Mouse (Mus musculus) ovary, postnatal 10 days (tissue): ENCODE results near the gene Lrguk.

Experiments used
- DNase-seq: peaks from one replicate; pipeline ENCODE4 v3.0.0; 2022; ENCODE audit warnings: low spot score

Gene Lrguk

GRCm38 (mm10) chr6:34176111-34176863, 147.0 kb downstream of the Lrguk start:
- no peak for DNase-seq

DNA sequence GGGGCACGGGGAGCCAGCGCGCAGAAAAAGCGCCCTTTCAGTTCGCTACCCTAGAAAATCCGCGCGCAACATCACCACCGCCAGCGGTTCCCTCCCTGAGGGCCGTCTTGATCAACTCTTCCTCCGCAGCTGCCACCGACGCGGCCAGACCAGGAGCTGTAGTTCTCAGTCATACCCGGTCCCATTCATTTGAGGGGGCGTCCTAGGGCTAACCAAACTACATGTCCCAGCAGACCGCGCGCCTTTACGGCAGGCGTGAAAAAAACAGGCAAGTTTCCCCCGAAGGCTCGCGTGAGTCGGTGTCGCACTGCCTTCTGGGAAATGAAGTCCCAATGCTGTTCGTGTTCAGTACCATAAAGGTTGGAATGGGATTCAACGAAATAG, 147.6 kb downstream of the Lrguk start, which contains the start of gene Slc35b4:
Gene Slc35b4, minus strand, starts transcription at position 248 of the 384 bp plus-strand sequence.
- DNase-seq, result peak; percentile 70

GRCm38 (mm10) chr6:34179007-34179406, 149.8 kb downstream of the Lrguk start:
- no peak for DNase-seq

GRCm38 (mm10) chr6:34179911-34180310, 150.7 kb downstream of the Lrguk start:
- no peak for DNase-seq

DNA sequence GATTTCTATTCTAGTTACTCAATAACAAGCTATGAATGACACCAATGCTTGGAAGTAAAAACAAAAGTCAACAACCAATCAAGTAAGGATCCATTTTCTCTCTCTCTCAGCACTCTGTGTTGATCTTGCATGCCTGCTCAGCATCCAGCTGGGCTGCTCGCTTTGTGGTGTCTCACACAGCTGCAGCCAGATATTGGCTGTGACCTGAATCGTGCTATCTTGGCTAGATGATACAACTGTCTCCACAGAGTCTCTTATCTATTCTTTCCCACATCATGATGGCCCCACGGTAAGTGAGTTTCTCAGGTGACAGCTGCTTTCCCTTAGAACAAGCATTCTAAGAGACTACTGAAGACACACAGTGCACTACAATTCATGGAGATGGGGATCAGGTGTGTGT, 152.7 kb downstream of the Lrguk start:
- no peak for DNase-seq

DNA sequence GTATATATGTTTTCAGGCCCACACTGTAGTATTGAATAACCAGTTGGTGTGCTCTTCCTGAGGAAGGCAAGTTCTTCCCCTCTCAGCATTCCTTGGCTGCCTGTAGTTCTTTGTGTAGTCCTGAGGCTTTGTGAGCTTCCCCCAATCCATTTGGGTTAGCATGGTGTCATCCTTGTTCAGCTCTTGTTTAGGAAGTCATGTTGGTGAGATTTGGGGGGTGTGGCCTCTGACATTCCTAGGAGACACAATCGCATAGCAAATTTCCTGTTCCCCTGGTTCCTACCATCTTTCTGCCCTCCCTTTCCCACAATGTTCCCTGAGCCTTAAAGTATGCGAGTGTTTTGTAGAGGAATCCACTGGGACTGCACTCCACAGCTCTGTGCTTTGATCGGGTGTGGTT, 154.1 kb downstream of the Lrguk start:
- no peak for DNase-seq
